Mouse (Mus musculus): ENCODE data around the gene Slc31a1.

The Slc31a1 gene

DNA sequence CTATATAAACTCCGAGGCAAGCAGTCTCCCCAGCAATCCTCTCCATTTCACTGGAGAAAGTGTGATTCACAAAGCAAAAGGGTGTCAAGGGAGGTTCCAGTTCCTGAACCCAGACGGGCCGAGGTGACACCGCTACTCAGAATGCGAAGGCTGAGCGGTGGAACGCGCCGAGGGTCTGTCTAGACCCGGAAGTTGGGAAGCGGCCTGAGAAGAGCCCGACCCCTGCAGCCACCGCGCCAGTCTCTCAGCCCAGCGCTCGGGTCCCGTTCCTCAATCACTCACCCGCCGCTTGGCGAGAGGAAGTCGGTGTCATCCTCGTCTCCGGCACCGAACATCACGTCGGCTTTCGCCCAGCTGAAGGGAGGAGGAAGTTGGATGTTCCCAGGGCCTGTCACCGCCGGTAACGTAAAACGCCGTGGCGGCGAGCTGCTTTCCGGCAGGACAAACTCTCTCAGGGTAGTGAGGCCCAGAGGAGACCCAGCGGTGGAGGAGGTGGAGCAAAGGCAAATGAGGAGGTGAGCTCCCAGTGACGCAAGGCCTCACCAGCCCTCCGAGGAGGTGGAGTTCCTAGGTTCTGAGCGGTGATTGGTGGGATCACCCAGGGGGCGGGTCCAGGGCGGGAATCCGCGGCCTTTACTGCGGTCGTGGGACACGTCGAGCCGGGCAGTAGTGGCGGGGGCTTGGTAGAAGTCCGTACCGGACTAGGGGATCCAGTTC is at the start of gene Slc31a1, which contains the start of gene Fkbp15:
Gene Slc31a1 (plus strand): TSS at position 640 of the 717 bp plus-strand sequence.
Gene Fkbp15 (minus strand): TSS at position 461 of the 717 bp plus-strand sequence.
- peak; percentile 95 to 97 for DNase-seq

DNA sequence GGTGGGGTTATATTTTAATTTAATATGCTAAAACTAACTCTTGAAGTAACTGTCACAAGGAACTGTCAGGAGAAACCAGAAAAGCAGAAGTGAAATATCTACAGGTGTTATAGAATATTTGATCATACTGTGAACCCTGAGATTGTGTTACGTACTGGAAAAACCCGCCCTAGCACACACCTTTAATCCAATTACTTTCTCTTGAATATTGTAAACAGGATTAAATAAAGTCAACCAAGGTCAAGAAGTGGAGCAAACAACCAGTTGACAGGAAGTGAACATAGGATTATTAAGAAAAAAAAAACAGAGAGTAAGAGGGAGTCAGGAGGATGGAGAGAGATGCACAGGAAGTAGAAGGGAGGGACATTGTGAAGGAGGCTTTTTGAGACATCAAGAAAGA is 47.7 kb upstream of the Slc31a1 start:
- no peak for DNase-seq

- no peak for DNase-seq
These were observed 46.8 kb upstream of the Slc31a1 start for GRCm38 (mm10) chr4:62313641-62314211.

DNA sequence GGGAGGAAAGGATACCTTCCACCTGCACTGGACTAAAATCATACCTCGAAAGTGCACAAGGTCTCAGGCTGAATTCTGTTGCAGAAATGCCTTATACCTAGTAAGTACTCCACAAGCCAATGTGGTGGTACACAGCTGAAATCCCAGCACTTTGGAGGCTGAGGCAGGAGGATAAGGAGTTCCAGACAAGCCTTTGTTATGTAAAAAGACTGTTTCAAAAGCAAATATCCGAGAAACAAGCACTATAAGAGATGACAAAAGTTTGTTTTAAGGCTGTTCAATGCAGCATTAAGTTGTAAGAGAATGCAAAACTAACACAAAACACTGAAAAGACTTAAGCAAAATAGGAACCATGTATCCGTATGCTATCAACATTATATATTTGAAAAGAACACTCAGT is 46.0 kb upstream of the Slc31a1 start:
- no peak for DNase-seq

DNA sequence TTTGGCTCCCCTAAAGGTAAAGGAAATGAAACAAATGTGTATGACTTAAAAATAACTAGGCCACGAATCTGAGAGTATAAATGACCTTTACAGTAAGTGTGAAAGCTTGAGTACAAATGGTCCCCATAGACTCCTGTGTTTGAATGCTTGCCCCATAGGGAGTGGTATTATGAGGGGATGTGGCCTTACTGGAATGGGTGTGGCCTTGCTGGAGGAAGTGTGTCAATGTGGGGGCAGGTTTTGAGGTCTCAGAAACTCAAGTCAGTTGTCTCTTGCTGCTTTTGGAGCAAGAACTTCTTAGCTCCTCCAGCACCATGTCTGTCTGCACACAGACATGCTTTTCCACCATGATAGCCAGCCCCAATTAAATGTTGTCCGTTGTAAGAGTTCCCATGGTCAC is 44.1 kb upstream of the Slc31a1 start:
- DNase-seq, result no peak

DNA sequence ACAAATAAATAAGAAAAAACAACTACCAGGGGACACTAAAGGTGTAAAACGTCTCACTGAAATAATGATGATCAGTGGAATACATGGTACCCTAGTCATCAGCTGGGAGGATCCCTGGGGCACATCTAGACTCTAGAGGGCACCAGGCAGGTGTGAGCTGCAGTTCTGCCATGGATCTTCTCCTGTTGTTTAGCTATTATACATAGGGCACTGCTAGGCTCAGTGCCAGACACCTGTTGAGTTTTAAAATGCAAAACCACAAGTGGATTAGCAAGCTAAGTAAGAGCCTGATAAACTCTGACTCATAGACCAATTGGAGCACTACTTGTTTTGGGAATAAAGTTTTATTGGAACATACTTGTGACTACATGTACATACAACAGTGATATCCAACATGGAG is 42.2 kb upstream of the Slc31a1 start:
- DNase-seq, result no peak

DNA sequence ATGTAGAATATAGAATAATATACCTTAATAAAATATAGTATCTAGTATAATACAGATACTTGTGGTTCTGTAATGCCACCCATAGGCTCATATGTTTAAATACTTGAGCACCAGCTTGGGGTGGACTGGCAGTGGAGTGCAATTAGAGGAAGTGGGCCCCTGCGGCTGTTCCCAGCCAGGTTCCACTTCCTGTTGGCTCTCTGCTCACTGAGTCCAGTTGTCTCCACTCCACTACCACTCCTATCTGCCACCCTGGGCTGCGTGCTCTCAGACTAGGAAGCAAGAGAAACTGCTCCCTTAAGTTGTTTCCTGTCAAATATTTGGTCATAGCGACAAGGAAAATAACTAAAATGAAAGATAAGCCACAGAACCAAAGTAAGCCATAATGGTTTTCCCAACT is 37.8 kb upstream of the Slc31a1 start:
- DNase-seq, result no peak

GRCm38 (mm10) chr4:62326111-62326510 is 34.4 kb upstream of the Slc31a1 start:
- DNase-seq, result no peak

GRCm38 (mm10) chr4:62328941-62329660 is 31.4 kb upstream of the Slc31a1 start:
- DNase-seq, result no peak

DNA sequence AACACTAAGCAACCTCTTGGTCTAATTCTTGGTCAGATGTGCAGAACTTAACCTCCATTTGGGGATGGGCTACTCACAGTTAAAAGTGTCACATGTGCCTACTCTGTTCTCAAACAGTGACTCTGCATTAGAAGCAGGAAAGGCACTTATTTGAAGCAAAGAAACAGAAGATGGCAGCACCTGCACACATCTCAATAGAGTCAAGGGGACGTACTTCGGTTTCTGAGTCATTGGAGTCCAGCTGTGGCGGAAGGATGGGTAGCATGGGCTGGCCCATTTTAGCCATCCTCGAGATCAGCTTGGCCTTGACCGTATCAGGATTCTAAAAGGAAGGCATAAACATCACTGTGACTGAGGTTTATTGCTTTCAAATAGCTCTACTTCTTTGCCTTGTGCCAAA is 28.6 kb upstream of the Slc31a1 start:
- DNase-seq, result no peak

GRCm38 (mm10) chr4:62338536-62338935 is 22.0 kb upstream of the Slc31a1 start:
- DNase-seq, result no peak

DNA sequence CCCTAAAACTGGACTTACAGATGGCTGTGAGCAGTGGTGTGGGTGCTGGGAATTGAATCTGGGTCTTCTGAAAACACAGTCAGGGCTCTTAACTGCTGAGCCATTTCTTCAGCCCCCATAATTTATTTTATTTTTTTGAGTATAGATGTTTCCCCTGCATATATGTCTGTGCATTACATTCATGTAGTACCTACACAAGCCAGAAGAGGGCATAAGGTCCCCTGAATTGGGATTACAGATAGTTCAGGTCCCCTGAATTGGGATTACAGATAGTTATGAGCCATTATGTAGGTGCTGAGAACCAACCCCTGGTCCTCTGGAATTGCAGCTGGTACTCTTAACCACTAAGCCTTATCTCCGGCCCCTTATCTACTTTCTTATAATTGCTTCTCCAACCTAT is 16.5 kb upstream of the Slc31a1 start:
- peak; percentile 26 to 36 for DNase-seq

DNA sequence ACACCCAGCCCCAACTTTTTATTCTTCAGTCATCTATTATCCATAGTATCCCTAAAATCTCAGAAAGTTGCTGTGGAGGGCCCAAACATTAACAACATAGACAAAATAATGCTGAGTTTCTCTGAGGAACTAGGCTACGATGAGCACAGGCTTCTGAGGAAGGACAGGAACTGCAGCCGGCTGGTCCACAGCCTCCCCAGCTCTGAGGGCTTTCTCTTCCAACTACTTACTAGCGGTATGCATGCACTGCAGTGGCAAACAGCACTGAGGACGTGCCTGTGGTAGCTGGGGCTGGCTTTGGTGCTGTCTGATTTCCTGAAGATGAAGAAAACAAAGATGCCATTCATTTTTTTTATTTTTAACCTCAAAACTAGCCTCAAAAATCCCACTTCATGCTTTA is 14.7 kb upstream of the Slc31a1 start:
- no peak for DNase-seq

DNA sequence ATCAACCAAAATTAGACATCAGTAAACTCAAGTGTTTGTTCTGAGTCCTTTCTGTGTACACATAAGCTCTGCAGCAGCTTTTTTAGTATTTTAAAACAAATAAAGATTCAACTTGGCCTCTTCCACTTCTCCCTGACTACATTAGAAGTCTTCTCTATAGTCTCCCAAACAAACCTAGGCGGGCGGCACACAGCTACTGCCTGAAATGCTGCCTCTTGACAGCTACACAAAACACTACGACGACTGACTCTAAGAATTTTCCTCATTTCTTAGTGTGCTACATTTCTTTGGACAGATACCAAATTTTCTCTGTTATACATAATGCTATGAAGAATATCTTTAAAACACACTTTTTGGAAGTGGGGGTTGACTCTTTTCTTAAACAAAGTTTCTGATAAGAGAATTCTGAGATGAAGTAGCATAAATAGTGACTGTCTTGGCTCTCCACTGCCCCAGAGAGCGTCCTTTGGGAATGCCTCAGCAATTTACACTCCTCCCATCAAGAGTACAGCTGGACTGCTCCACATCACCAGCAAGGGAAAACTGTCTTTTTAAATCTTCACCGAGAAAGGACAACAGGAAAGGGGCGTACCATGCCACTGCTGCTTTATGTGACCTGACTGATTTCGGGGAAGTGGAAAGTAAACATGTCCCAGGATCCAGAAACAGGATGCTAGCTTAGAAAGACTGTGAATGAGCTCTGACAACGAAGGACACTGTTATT is 12.8 kb upstream of the Slc31a1 start:
- DNase-seq, result no peak

- DNase-seq, result no peak
These were observed 12.2 kb upstream of the Slc31a1 start for GRCm38 (mm10) chr4:62348329-62348705.

DNA sequence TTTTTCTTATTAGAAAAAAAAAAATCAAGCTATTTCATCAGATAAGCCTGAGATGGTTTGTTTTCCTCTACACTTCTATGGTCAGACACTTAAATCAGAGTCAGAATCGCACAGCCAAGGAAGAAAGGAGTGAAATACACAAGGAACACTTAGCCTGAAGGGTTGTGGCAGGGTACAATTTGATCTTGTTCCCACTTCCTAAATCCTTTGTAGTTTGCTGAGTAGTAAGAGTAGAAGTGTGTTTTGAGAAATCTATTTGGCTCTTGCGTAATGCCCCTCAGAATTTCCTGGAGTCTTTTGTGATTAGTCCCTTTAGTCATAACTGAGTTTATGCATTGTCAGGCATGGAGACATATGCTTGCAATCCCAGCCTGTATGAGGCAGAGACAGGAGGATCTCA is 11.2 kb upstream of the Slc31a1 start:
- no peak for DNase-seq

GRCm38 (mm10) chr4:62357631-62358148 is 2.8 kb upstream of the Slc31a1 start:
- no peak for DNase-seq

- DNase-seq, result no peak
These were observed 1.2 kb upstream of the Slc31a1 start for GRCm38 (mm10) chr4:62359256-62359775.

DNA sequence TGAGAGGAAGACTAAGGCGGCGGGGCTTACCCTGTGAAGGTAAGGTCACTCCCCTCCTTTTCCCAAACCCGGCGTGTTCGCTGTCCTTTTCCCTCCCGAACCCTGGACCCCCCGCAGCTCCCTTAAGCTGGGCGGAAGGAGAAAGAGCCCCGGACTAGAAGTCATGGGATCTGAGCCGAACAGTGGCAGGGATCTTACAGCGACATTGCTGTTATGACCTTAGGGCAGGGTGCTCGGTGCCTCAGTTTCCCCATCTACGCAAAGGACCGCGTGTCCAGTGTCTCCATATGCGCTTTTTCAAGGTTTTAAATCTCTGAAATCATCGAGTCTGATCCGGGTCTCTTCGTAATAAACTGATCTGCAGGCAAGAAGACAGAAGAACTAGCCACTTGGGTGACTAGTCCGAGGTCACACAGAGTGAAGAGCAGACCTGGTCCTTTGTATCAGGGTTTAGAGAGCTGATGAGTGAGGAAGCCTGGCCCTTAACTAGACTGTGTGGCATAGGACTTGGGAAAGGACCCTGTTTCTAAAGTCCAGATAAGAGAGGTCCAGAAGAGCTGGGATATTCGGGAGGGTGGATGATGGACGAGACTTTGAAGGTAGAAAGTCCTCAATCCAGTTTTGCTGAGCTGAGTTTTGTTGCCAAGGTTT is 403 bp downstream of the Slc31a1 start:
- DNase-seq, result peak in 1 of 2 experiments; percentile 5

DNA sequence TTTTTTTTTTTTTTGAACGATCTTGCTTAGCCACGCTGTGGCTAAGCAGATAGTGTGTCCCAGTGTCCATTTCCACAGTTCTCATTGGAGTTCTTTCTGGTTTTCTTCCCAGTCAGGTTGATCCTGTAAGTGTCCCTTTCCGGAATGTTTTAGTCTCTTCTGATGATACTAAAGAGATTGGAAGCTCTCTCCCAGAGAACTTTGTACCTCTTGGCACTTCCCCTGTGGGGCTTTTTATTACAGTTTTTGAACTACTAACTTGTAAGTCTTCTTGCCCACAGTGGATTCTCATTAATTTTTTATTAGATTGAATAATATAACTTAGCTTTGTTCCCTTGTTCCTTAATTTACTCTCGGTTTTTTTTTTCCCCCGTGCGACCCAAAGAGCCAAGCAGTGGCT is 1.0 kb downstream of the Slc31a1 start:
- DNase-seq, result no peak

- DNase-seq, result no peak
These were observed 1.5 kb downstream of the Slc31a1 start for GRCm38 (mm10) chr4:62361997-62362396.

DNA sequence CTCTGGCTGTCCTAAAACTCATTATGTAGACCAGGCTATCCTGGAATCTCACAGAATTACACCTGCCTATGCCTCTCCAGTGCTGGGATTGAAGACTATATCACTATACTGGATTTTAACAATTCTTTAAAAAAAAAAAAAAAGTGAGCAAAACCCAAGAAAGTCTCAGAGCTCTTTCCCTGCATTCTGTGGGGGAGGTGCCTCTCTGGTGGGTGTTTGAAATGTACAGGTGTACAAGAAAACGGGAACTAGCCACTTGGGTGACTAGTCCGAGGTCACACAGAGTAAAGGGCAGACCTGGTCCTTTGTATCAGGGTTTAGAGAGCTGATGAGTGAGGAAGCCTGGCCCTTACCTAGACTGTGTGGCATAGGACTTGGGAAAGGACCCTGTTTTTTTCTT is 1.9 kb downstream of the Slc31a1 start:
- no peak for DNase-seq

Measured in cerebellum, postnatal 14 days (tissue).